Mouse (Mus musculus): ENCODE measurements around the gene 1810037I17Rik. TPM values are rescaled to one million over a fixed set of nuclear protein-coding genes. Genes with fewer than 3 reads are reported as not detected.
A peak's percentile ranks its signal among the peaks of the same experiment; 100 is the strongest.

The 1810037I17Rik gene
- 188 TPM for polyA plus RNA-seq (2021)

- POLR2A ChIA-PET = no interaction called here
- peak; percentile 71 for ATAC-seq
- TF ChIP-seq CTCF (IDR thresholded peaks at IDR 0.05) = no peak
- in situ Hi-C loops (cut with MboI; ENCODE audit: low pct_unique_long_range_greater_than_20kb) = loop anchor here (25.0 kb wide), 1 partner anchor 612 kb away; no protein-coding TSS in a partner anchor
- CTCF ChIA-PET = interaction anchor here (0.9 to 1.0 kb wide), 2 partner anchors 20 to 235 kb away, joined by 3 to 4 read pairs; no protein-coding TSS in a partner anchor
- DNase-seq (ENCODE audit: low read depth, low spot score) = peak; percentile 92
- H3K27me3 ChIP-seq = no peaks in the 10 kb centered on the region
Observed at GRCm38 (mm10) chr3:122924009-122924914, at the start of gene 1810037I17Rik. 1810037I17Rik (plus strand) TSS chr3:122924203.

GRCm38 (mm10) chr3:122876870-122877269 lies 47.1 kb upstream of the 1810037I17Rik start:
- no peak for DNase-seq (ENCODE audit: low read depth, low spot score)
- CTCF ChIA-PET = interaction anchor here (1.3 to 1.4 kb wide), 2 partner anchors 27 to 239 kb away, joined by 3 to 5 read pairs; no protein-coding TSS in a partner anchor
- in situ Hi-C loops (cut with MboI; ENCODE audit: low pct_unique_long_range_greater_than_20kb) = no loop called here
- no peaks in the 10 kb centered on the region for H3K27me3 ChIP-seq
- POLR2A ChIA-PET = interaction anchor here (1.2 kb wide), 1 partner anchor 17 kb away, joined by 3 read pairs; no protein-coding TSS in a partner anchor
- no peak for ATAC-seq
- no peak for TF ChIP-seq CTCF (IDR thresholded peaks at IDR 0.05)

DNA sequence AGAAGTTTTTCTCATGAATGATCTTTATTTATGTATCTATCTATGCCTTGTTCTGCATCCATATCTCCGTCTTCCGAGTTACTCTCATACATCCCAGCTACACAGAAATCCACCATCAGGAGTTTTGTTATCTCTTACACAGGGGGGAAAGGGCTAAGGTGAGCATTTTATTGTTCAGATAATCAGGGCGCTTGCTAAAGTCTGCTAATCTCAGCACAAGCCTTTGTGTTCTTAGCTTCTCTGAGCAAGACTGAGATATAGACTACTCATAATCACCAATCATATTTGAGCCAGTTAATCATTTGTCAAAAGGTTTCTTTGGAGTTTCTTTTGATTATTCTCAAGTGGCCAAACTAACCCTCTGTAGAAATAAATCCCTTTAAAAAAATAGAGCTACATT lies 46.5 kb upstream of the 1810037I17Rik start:
- DNase-seq (ENCODE audit: low read depth, low spot score) (no peak), ATAC-seq (no peak)
- CTCF ChIA-PET = interaction anchor here (0.9 to 1.5 kb wide), 4 partner anchors 10 to 238 kb away, joined by 3 to 5 read pairs (median 4); no protein-coding TSS in a partner anchor
- POLR2A ChIA-PET = no interaction called here
- H3K27me3 ChIP-seq = no peaks in the 10 kb centered on the region
- TF ChIP-seq CTCF (IDR thresholded peaks at IDR 0.05) = no peak
- in situ Hi-C loops (cut with MboI; ENCODE audit: low pct_unique_long_range_greater_than_20kb) = no loop called here

DNA sequence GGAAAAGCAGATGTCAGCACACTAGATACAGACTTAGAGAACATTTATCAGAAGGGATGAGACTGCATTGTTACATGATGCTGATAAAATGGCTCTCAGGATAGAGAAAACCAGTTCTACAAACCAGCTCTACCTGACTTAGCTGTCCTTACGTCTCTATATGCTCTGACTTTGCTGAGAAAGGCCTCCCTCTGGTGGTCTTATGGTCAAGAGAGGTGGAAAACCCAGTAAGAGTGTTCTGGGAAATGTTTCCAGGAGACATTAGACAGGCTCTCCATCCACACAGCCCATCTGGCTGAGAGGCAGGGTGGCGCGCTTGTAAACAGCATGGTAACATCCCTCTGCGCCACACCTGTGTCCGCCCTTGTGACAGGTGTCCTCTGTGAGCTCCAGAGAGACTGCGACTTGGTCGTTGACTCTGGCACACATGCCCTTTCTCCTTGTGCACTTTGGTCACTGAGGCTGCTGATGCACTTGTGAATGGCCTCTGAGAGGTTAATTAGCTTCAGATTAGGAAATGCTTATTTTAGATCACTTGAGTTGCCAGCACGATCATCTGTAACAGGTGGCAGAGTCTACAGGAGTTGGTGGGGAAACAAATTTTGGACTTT lies 45.2 kb upstream of the 1810037I17Rik start:
- H3K27me3 ChIP-seq = no peaks in the 10 kb centered on the region
- DNase-seq (ENCODE audit: low read depth, low spot score) = no peak
- TF ChIP-seq CTCF (IDR thresholded peaks at IDR 0.05) = no peak
- no peak for ATAC-seq
- CTCF ChIA-PET = interaction anchor here (0.8 to 1.5 kb wide), 3 partner anchors 9 to 25 kb away, joined by 3 to 5 read pairs (median 4); no protein-coding TSS in a partner anchor
- POLR2A ChIA-PET = no interaction called here
- in situ Hi-C loops (cut with MboI; ENCODE audit: low pct_unique_long_range_greater_than_20kb) = no loop called here

DNA sequence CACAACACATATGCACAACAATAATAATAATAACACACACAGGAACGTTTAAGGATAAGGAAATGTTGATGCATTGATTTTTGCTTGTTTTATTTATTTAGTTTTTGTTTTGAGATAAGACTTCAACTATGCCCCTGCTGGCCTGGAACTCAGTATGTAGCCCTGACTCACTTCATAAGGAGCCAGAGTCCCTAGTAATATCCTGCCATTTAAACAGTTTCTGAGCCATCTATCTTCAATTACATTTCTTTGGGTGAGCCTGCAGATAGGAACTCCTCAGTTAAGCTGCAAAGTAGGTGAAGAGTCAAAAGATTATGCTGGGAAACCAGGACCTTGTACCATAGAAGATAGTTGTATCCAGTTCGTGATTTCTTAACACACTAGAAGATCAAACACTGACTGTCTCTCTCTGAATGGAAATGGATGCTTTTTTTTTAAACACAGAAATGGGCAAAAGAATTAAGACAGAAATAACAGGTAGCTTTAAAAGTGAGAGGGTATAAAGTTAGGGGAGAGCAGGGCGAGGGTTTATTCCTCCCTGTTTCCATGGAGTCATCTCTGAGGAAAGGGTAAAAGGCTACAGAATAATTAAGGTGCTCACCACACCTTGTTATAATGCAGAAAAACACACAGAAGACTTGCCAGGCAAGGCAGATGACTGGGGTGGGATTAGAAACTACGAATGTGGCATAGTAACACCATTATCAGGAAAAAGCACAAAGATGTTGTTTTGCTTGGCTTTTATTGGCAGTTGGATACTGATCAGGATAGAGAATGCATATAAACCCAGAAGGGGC lies 36.3 kb upstream of the 1810037I17Rik start:
- TF ChIP-seq CTCF (IDR thresholded peaks at IDR 0.05) = no peak
- DNase-seq (ENCODE audit: low read depth, low spot score) (no peak), ATAC-seq (no peak)
- ChIA-PET CTCF (interaction anchor here (0.7 to 3.5 kb wide), 8 partner anchors 9 to 32 kb away, joined by 3 to 13 read pairs (median 4); no protein-coding TSS in a partner anchor), POLR2A (interaction anchor here (1.2 kb wide), 1 partner anchor 58 kb away, joined by 3 read pairs; no protein-coding TSS in a partner anchor)
- H3K27me3 ChIP-seq = no peaks in the 10 kb centered on the region
- in situ Hi-C loops (cut with MboI; ENCODE audit: low pct_unique_long_range_greater_than_20kb) = no loop called here

- ATAC-seq = peak; percentile 57
- no peak for TF ChIP-seq CTCF (IDR thresholded peaks at IDR 0.05)
- no peaks in the 10 kb centered on the region for H3K27me3 ChIP-seq
- peak; percentile 20 for DNase-seq (ENCODE audit: low read depth, low spot score)
- in situ Hi-C loops (cut with MboI; ENCODE audit: low pct_unique_long_range_greater_than_20kb) = no loop called here
- ChIA-PET POLR2A (interaction anchor here (1.2 kb wide), 1 partner anchor 58 kb away, joined by 3 read pairs; no protein-coding TSS in a partner anchor), CTCF (interaction anchor here (0.7 to 2.0 kb wide), 6 partner anchors 8 to 32 kb away, joined by 3 to 5 read pairs (median 4); no protein-coding TSS in a partner anchor)
Observed at GRCm38 (mm10) chr3:122888371-122888819, 35.6 kb upstream of the 1810037I17Rik start.

- ATAC-seq (no peak), DNase-seq (ENCODE audit: low read depth, low spot score) (no peak)
- POLR2A ChIA-PET = no interaction called here
- in situ Hi-C loops (cut with MboI; ENCODE audit: low pct_unique_long_range_greater_than_20kb) = no loop called here
- H3K27me3 ChIP-seq = no peaks in the 10 kb centered on the region
- no peak for TF ChIP-seq CTCF (IDR thresholded peaks at IDR 0.05)
- CTCF ChIA-PET = interaction anchor here (0.9 kb wide), 1 partner anchor 9 kb away, joined by 4 read pairs; no protein-coding TSS in a partner anchor
Observed at GRCm38 (mm10) chr3:122894772-122895171, 29.2 kb upstream of the 1810037I17Rik start, which contains the start of gene Fabp2. Fabp2 (plus strand) TSS chr3:122895072.

DNA sequence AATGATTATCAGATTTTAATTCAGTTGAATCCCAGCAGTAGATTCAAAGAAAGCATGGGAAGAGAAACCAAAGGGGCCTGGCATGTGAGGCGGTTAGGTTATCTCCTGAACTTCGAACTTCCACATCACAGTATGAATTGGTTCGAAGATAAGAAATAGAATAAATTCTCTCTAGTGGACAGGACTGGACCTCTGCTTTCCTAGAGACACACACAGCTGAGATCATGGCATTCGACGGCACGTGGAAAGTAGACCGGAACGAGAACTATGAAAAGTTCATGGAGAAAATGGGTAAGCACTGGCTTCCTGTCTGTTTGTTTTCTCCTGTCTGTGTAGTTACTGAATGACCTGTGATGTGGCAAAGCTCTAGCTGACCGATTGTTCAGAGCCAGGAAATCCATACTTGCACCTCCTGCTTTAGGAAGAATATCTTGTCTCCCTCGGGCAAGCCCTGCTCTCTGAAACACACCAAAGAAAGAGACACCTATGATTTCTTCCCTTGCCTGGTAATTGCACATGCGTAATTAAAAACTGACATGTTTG lies 28.7 kb upstream of the 1810037I17Rik start:
- in situ Hi-C loops (cut with MboI; ENCODE audit: low pct_unique_long_range_greater_than_20kb) = no loop called here
- no peak for DNase-seq (ENCODE audit: low read depth, low spot score)
- no peak for ATAC-seq
- CTCF ChIA-PET = interaction anchor here (0.7 to 0.9 kb wide), 2 partner anchors 9 to 49 kb away, joined by 3 to 4 read pairs; no protein-coding TSS in a partner anchor
- TF ChIP-seq CTCF (IDR thresholded peaks at IDR 0.05) = no peak
- POLR2A ChIA-PET = no interaction called here
- H3K27me3 ChIP-seq = no peaks in the 10 kb centered on the region

GRCm38 (mm10) chr3:122898254-122898653 lies 25.7 kb upstream of the 1810037I17Rik start:
- H3K27me3 ChIP-seq = no peaks in the 10 kb centered on the region
- DNase-seq (ENCODE audit: low read depth, low spot score) = no peak
- POLR2A ChIA-PET = no interaction called here
- no peak for ATAC-seq
- CTCF ChIA-PET = interaction anchor here (0.8 kb wide), 1 partner anchor 9 kb away, joined by 3 read pairs; no protein-coding TSS in a partner anchor
- TF ChIP-seq CTCF (IDR thresholded peaks at IDR 0.05) = no peak
- in situ Hi-C loops (cut with MboI; ENCODE audit: low pct_unique_long_range_greater_than_20kb) = no loop called here
